Mouse (Mus musculus) heart, adult 2 months (tissue): ENCODE measurements around the gene Mettl16.

Source experiments
- CTCF ChIP-seq: fragments of 200-600 bp; IDR thresholded peaks from 2 replicates; pipeline ENCODE4 v1.8.1; 2022; ENCODE audit warnings: antibody characterized with exemption, mild to moderate bottlenecking, moderate library complexity
- EP300 ChIP-seq: fragments of 200-500 bp; IDR thresholded peaks from 2 replicates; pipeline ENCODE4 v1.6.1; 2011; ENCODE audit warnings: low read depth, low read length, control low read depth; ENCODE audit not compliant: insufficient read depth

- TF ChIP-seq CTCF: no peak
- TF ChIP-seq EP300: no peak
Measured at GRCm38 (mm10) chr11:74763960-74764625, 6.5 kb upstream of the Mettl16 start.
